Mouse (Mus musculus) heart, embryonic 13.5 days (tissue): ENCODE results near the gene Tcf21. TPM values are rescaled to one million over a fixed set of nuclear protein-coding genes. Genes with fewer than 3 reads are reported as not detected.
A peak's percentile ranks its signal among the peaks of the same experiment; 100 is the strongest.

Source experiments
- ATAC-seq: fragments of 200-750 bp; cut with Nextera tagmentation; 2 replicates; pipeline ENCODE4 v1.8.0; 2017; ENCODE audit warnings: moderate TSS enrichment; ENCODE audit not compliant: insufficient number of reproducible peaks, low FRiP score, low TSS enrichment; ENCODE audit errors: extremely low read depth
- H3K27ac ChIP-seq: fragments of 300-500 bp; sonication (generic); replicated peaks from 2 replicates; pipeline ENCODE4 v1.5.1; 2015; ENCODE audit warnings: moderate library complexity, mild to moderate bottlenecking, inconsistent platforms
- H3K27me3 ChIP-seq: fragments of 300-500 bp; sonication (generic); replicated peaks from 2 replicates; pipeline ENCODE4 v1.6.1; 2015; ENCODE audit warnings: mild to moderate bottlenecking, inconsistent platforms
- H3K36me3 ChIP-seq: fragments of 300-500 bp; sonication (generic); 2 replicates; pipeline ENCODE4 v1.6.1; 2015; ENCODE audit warnings: mild to moderate bottlenecking, inconsistent platforms
- H3K4me1 ChIP-seq: fragments of 300-500 bp; sonication (generic); 2 replicates; pipeline ENCODE4 v1.6.1; 2015; ENCODE audit warnings: inconsistent platforms
- H3K4me2 ChIP-seq: fragments of 300-500 bp; sonication (generic); 2 replicates; pipeline ENCODE4 v1.6.1; 2015; ENCODE audit warnings: inconsistent platforms, mild to moderate bottlenecking, moderate library complexity
- H3K4me3 ChIP-seq: fragments of 300-500 bp; sonication (generic); 2 replicates; pipeline ENCODE4 v1.5.1; 2015; ENCODE audit warnings: moderate library complexity, mild to moderate bottlenecking, inconsistent platforms
- H3K9ac ChIP-seq: fragments of 300-500 bp; sonication (generic); 2 replicates; pipeline ENCODE4 v1.6.1; 2015; ENCODE audit warnings: inconsistent platforms, mild to moderate bottlenecking, moderate library complexity
- H3K9me3 ChIP-seq: fragments of 300-500 bp; sonication (generic); 2 replicates; pipeline ENCODE4 v1.6.1; 2016; ENCODE audit warnings: inconsistent platforms
- WGBS: fragments of 180-500 bp; shearing (Covaris S2); methylation state at CpG from one replicate; pipeline ENCODE4 v1.1.7; 2015; ENCODE audit warnings: mixed read lengths; 5-methylcytosine and 5-hydroxymethylcytosine counted together
- polyA plus RNA-seq: library from polyadenylated mRNA; unstranded; fragments of >200 nt; fragmentation: Nextera tagmentation; extraction: Ambion mirVana; gene quantifications from 2 replicates; pipeline ENCODE4 v1.2.1, GENCODE M21; 2015

The Tcf21 gene
- polyA plus RNA-seq, 1 experiment from 2014 or later, result 61.7 TPM

DNA sequence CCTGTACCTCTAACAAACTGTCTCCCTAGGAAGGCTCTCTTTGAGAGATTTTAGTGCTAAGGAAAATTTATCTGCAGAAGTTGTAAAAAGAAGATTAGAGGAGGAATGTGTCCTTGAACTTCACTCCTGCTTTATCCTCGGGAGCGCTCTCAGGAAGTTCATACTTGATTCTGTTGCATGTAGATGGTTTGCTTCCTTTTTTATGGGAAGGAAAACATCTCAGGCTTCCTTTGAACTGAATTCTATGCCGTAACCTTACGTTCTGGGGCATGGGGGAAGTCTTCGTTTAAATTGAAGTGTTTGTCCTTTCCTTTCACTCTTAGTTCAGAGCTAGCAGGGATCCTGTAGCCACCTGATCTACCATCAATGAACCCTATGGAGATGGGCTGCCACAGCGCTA is 2.9 kb upstream of the Tcf21 start:
- ATAC-seq, result no peak
- H3K4me3 ChIP-seq, result no peak overlapping the region
- H3K27me3 ChIP-seq, result peaks cover 53% of the 10 kb centered on the region
- H3K27ac ChIP-seq, result no peak overlapping the region
- peaks cover 14% of the 10 kb centered on the region for H3K4me1 ChIP-seq
- no peak overlapping the region for H3K9ac ChIP-seq
- H3K9me3 ChIP-seq, result no peaks in the 10 kb centered on the region
- 29% methylated on average over 6 of the region's 6 CpGs for WGBS
- H3K36me3 ChIP-seq, result no peaks in the 10 kb centered on the region
- no peak overlapping the region for H3K4me2 ChIP-seq

DNA sequence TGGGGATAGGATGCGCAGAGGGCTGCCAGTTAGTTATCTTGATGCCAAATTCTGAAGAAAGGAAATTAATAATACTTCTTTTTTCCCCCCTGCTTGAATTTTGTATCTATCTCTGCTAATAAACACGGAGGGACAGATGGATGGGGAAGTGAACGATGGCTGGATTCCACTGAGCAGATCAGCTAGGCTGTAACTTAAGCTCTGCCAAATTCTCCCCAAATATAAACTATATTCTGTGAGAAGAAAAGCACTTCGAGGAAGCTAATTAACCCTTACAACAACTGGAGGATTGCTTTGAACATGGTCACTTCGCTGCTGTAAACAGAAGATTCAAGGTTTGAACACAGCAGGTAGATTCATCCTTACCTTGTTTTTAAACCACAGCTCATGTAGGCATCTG is 2.5 kb upstream of the Tcf21 start:
- peaks cover 57% of the 10 kb centered on the region for H3K27me3 ChIP-seq
- H3K9me3 ChIP-seq, result no peaks in the 10 kb centered on the region
- H3K4me1 ChIP-seq, result peaks cover 14% of the 10 kb centered on the region
- H3K27ac ChIP-seq, result no peak overlapping the region
- ATAC-seq, result no peak
- WGBS, result 27% methylated on average over 5 of the region's 5 CpGs
- no peak overlapping the region for H3K4me2 ChIP-seq
- H3K36me3 ChIP-seq, result no peaks in the 10 kb centered on the region
- H3K9ac ChIP-seq, result no peak overlapping the region
- no peak overlapping the region for H3K4me3 ChIP-seq

- no peak for ATAC-seq
- Histone ChIP-seq H3K9me3 (no peaks in the 10 kb centered on the region), H3K4me3 (no peak overlapping the region), H3K27ac (no peak overlapping the region), H3K9ac (no peak overlapping the region), H3K4me1 (peaks cover 15% of the 10 kb centered on the region), H3K4me2 (no peak overlapping the region), H3K36me3 (no peaks in the 10 kb centered on the region), H3K27me3 (peaks cover 59% of the 10 kb centered on the region)
- 33% methylated on average over 5 of the region's 5 CpGs for WGBS
Observed at GRCm38 (mm10) chr10:22821709-22822108, 1.7 kb upstream of the Tcf21 start.

GRCm38 (mm10) chr10:22821267-22821666 is 1.3 kb upstream of the Tcf21 start:
- peaks cover 62% of the 10 kb centered on the region for H3K27me3 ChIP-seq
- H3K9ac ChIP-seq, result no peak overlapping the region
- peaks cover 19% of the 10 kb centered on the region for H3K4me1 ChIP-seq
- no peak for ATAC-seq
- H3K9me3 ChIP-seq, result no peaks in the 10 kb centered on the region
- no peak overlapping the region for H3K4me3 ChIP-seq
- no peak overlapping the region for H3K4me2 ChIP-seq
- H3K36me3 ChIP-seq, result no peaks in the 10 kb centered on the region
- H3K27ac ChIP-seq, result no peak overlapping the region
- 56% methylated on average over 1 of the region's 1 CpGs for WGBS

GRCm38 (mm10) chr10:22820841-22821240 is 867 bp upstream of the Tcf21 start:
- H3K9me3 ChIP-seq, result no peaks in the 10 kb centered on the region
- H3K4me1 ChIP-seq, result peaks cover 23% of the 10 kb centered on the region
- H3K4me2 ChIP-seq, result peak overlapping the region; percentile 66
- H3K27me3 ChIP-seq, result peaks cover 67% of the 10 kb centered on the region
- no peak for ATAC-seq
- no peak overlapping the region for H3K9ac ChIP-seq
- no peak overlapping the region for H3K4me3 ChIP-seq
- peak overlapping the region; percentile 88 for H3K27ac ChIP-seq
- WGBS, result 54% methylated on average over 2 of the region's 2 CpGs
- H3K36me3 ChIP-seq, result no peaks in the 10 kb centered on the region

DNA sequence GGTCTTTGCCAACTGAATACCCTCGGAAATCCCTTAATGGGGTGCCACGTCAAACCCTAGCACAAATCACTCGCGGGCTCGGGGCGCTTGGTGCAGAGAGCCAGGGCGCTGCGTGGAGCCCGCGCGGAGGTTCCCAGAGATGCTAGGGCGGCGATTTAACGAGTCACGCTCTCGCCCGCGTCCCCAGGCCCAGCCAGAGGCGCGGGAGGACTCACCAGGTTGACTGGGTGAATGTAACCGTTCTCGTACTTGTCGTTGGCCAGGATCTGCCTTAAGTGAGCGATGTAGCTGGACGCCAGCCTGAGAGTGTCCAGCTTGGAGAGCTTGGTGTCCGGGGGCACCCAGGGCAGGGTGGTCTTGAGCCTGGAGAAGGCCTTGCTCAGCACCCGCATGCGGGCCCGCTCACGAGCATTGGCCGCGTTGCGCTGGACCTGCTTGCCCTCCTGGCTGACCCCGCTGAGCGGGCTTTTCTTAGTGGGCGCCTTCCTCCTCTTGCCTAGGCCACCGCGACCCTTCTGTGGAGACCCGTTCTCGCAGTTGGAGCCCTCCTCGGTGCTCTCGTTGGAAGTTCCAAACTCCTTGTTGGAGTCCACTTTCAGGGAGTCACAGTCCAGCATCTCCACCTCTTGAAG is 619 bp downstream of the Tcf21 start:
- no peak for ATAC-seq
- Histone ChIP-seq H3K36me3 (no peaks in the 10 kb centered on the region), H3K4me3 (peak overlapping the region; percentile 62), H3K9ac (peak overlapping the region; percentile 88), H3K27ac (peak overlapping the region; percentile 88), H3K4me2 (peak overlapping the region; percentile 66), H3K4me1 (peaks cover 30% of the 10 kb centered on the region), H3K9me3 (no peaks in the 10 kb centered on the region), H3K27me3 (peaks cover 81% of the 10 kb centered on the region)
- under 1% methylated on average over 42 of the region's 42 CpGs for WGBS

DNA sequence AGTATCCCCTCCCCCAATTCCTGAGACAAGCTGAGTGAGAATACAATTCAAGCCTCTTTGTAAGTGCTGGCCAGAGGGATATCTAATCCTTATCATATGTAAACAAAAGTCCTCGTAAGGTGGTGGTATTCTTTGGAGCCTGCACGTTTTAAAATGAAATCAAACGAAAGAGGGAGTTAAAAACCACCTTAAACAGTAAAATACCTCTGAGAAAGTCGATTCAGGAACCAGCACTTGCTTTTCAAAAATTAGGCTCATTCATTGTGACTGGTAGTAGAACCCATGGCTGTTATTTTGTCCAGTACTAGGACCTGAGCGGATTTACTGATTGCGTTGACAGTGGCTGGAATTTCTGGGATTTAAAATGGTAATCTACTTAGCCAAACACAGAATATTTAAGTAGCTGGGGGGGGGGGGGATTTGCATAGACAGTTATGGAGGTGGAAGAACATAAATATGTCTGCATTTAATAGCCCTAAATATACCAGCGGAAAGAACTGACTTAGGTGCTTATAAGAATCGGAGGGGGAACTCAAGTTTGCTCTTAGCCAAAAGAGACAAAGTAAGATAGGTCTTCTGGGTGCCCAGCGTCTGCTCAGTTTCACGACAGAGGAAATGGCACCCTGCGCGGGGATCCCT is 1.3 kb downstream of the Tcf21 start:
- no peak for ATAC-seq
- WGBS, result 3% methylated on average over 12 of the region's 12 CpGs
- Histone ChIP-seq H3K27me3 (peaks cover 88% of the 10 kb centered on the region), H3K4me2 (peak overlapping the region; percentile 66), H3K4me3 (peak overlapping the region; percentile 62), H3K36me3 (no peaks in the 10 kb centered on the region), H3K27ac (peak overlapping the region; percentile 88), H3K4me1 (peaks cover 32% of the 10 kb centered on the region), H3K9me3 (no peaks in the 10 kb centered on the region), H3K9ac (peak overlapping the region; percentile 88)

DNA sequence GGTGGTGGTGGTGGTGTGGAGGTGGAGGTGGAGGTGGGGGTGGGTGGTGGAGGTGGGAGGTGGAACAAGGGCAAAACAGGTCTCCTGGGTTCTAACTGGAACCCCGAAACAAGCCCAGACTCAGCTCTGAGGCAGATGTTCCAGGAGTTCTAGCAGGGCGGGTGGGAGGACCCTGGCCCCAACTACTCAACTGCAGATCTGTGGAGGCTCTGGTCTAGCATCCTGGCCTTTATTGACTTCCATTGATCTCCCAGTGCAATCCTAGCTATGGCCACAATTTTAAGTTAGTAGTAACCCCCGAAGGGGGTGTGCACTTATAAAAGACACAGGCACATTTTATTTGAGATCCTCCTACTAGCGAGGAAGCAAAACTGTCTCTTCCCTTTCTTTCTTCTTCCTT is 2.0 kb downstream of the Tcf21 start:
- peak overlapping the region; percentile 66 for H3K4me2 ChIP-seq
- H3K36me3 ChIP-seq, result no peaks in the 10 kb centered on the region
- H3K27ac ChIP-seq, result peak overlapping the region; percentile 84
- peak overlapping the region; percentile 62 for H3K4me3 ChIP-seq
- no peaks in the 10 kb centered on the region for H3K9me3 ChIP-seq
- H3K27me3 ChIP-seq, result peaks cover 89% of the 10 kb centered on the region
- 16% methylated on average over 4 of the region's 4 CpGs for WGBS
- H3K4me1 ChIP-seq, result peaks cover 38% of the 10 kb centered on the region
- ATAC-seq, result no peak
- H3K9ac ChIP-seq, result peak overlapping the region; percentile 77

DNA sequence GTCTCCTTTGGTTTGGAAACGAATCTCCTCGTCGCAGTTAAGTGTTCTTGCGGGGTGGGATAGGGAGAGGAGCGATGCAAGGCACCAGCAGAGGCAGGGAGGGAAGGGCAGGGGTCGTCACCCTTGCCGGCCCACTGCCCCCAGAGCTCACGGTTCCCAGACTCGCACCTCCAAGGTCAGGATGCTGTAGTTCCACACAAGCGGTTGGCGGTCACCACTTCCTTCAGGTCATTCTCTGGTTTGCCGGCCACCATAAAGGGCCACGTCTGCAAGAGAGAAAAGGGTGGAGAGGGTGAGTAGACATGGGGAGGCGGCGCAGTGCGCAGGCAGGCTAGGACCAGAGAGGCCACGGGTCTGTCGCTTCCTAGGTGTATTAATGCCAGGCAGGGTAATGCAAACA is 2.4 kb downstream of the Tcf21 start:
- no peaks in the 10 kb centered on the region for H3K9me3 ChIP-seq
- H3K4me1 ChIP-seq, result peaks cover 38% of the 10 kb centered on the region
- ATAC-seq, result no peak
- peak overlapping the region; percentile 77 for H3K9ac ChIP-seq
- 5% methylated on average over 18 of the region's 18 CpGs for WGBS
- peaks cover 85% of the 10 kb centered on the region for H3K27me3 ChIP-seq
- no peaks in the 10 kb centered on the region for H3K36me3 ChIP-seq
- peak overlapping the region; percentile 84 for H3K27ac ChIP-seq
- H3K4me3 ChIP-seq, result peak overlapping the region; percentile 62
- peak overlapping the region; percentile 66 for H3K4me2 ChIP-seq

DNA sequence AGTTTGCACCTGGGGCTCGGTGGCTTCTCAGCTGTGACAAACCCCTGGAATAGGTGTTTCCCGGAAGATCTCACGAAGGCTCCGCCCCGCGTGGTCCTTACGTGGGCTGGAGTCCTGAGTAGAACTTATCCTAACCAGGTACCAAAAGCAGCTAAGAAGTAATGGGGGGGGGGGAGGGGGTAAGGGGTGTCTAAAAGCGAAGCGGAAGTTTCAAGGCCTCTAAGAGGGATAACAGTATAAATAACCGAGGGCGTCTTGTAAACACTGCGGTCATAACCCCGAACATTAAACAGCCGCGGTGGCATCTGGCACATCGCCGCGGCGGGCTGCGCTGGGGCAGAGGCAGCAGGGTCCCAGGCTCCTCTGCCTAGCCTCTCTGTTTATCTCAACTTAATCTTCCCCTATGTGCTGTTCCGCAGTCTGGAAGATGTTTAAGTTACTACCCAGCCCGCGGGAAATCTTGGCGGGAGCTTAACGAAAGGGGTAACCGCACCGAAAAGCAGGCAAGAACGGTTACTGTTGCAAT is 3.7 kb downstream of the Tcf21 start:
- no peaks in the 10 kb centered on the region for H3K36me3 ChIP-seq
- peaks cover 85% of the 10 kb centered on the region for H3K27me3 ChIP-seq
- peak overlapping the region; percentile 50 for H3K4me3 ChIP-seq
- peaks cover 36% of the 10 kb centered on the region for H3K4me1 ChIP-seq
- no peak for ATAC-seq
- 2% methylated on average over 28 of the region's 28 CpGs for whole genome bisulfite sequencing
- peak overlapping the region; percentile 67 for H3K4me2 ChIP-seq
- peak overlapping the region; percentile 74 for H3K9ac ChIP-seq
- no peaks in the 10 kb centered on the region for H3K9me3 ChIP-seq
- peak overlapping the region; percentile 76 for H3K27ac ChIP-seq

- H3K36me3 ChIP-seq, result no peaks in the 10 kb centered on the region
Observed at GRCm38 (mm10) chr10:22815461-22816236, 4.3 kb downstream of the Tcf21 start.

More at GRCm38 (mm10) chr10:22815461-22816236, 4.3 kb downstream of the Tcf21 start:
- H3K9me3 ChIP-seq, result no peaks in the 10 kb centered on the region
- no peak for ATAC-seq
- peak overlapping the region; percentile 50 for H3K4me3 ChIP-seq
- 8% methylated on average over 19 of the region's 19 CpGs for WGBS
- peak overlapping the region; percentile 76 for H3K27ac ChIP-seq
- peaks cover 84% of the 10 kb centered on the region for H3K27me3 ChIP-seq
- H3K9ac ChIP-seq, result peak overlapping the region; percentile 74
- peak overlapping the region; percentile 67 for H3K4me2 ChIP-seq
- H3K4me1 ChIP-seq, result peaks cover 36% of the 10 kb centered on the region
